ENCODE assay signal across 22 mouse cellular contexts in genomic region chr2:146515081-146515480, GRCm38 (mm10). TPM values are rescaled to one million over a fixed set of nuclear protein-coding genes. Genes with fewer than 3 reads are reported as not detected.
DNase-seq lines count a peak whose midpoint lies in the region; ATAC-seq and TF ChIP-seq lines count a peak whose summit lies in the region.
"Had no signal": no experiment of that assay in that cellular context is flagged by ENCODE, and none has a peak within 500 bp of the region (broad histone marks: within the 10 kb centered on the region; RNA-seq: fewer than 3 reads in every experiment).

No protein-coding gene starts in this region.

- peak; percentile 21 to 26 for DNase-seq in heart, adult 9 months (ENCODE audit: low spot score in 2 of 2)
- no peak for DNase-seq in heart, postnatal 14 days
- DNase-seq in lung, postnatal 25 days (ENCODE audit: low spot score) = peak; percentile 62
- no peak for DNase-seq in lung, postnatal 14 days
- DNase-seq in brain, embryonic 14.5 days (ENCODE audit: low read depth) = peak; percentile 47
- DNase-seq: adrenal gland, adult 2 months; adrenal gland, postnatal 14 days; cerebellum, adult 18-20 months; cerebellum, adult 9-10 months; cerebellum, postnatal 14 days; gastrocnemius, postnatal 10 days; gastrocnemius, postnatal 36 days; heart, postnatal 36 days had no signal

- intact Hi-C loops in heart, postnatal 14 days (cut with DNase I) = no loop called here

- 84% methylated on average over 2 of the region's 2 CpGs for WGBS in kidney, embryonic 14.5 days

- no peaks in the 10 kb centered on the region for H3K27me3 ChIP-seq in kidney, embryonic 14.5 days (ENCODE audit: control insufficient read depth, insufficient read depth, low read length)
- H3K27me3 ChIP-seq: forebrain, embryonic 13.5 days had no signal

- no peak for ATAC-seq in kidney, embryonic 14.5 days (ENCODE audit: low FRiP score, low TSS enrichment)
- ATAC-seq: CD4-positive, CD25-positive, alpha-beta regulatory T cell, adult 4 months; forebrain, embryonic 13.5 days; forebrain, embryonic 16.5 days; hindbrain, postnatal 0 days; inflammation-experienced regulatory T-cells, adult 6 months had no signal

- no peak for TF ChIP-seq CTCF in brain, embryonic 14.5 days (IDR thresholded peaks at IDR 0.05; ENCODE audit: borderline replicate concordance, extremely low read depth, insufficient read depth, insufficient read length)

- H3K4me3 ChIP-seq in kidney, embryonic 14.5 days (ENCODE audit: low read length) = no peak overlapping the region
- H3K4me3 ChIP-seq: forebrain, embryonic 10.5 days; forebrain, embryonic 13.5 days; heart, embryonic 10.5 days had no signal

- H3K9ac ChIP-seq in kidney, embryonic 14.5 days (ENCODE audit: low read depth, low read length) = no peak overlapping the region
- H3K9ac ChIP-seq: forebrain, embryonic 13.5 days; hindbrain, embryonic 14.5 days had no signal

- TF ChIP-seq POLR2A in brain, embryonic 14.5 days (IDR thresholded peaks at IDR 0.05; ENCODE audit: borderline replicate concordance, extremely low read depth, insufficient read depth, insufficient read length, poor library complexity, severe bottlenecking) = no peak

- no peaks in the 10 kb centered on the region for H3K9me3 ChIP-seq in kidney, embryonic 14.5 days (ENCODE audit: control insufficient read depth, low read length)
- H3K9me3 ChIP-seq: forebrain, embryonic 10.5 days; forebrain, embryonic 13.5 days; heart, embryonic 10.5 days had no signal

- no peak overlapping the region for H3K27ac ChIP-seq in kidney, embryonic 14.5 days (ENCODE audit: low read depth, low read length)
- H3K27ac ChIP-seq: forebrain, embryonic 10.5 days; forebrain, embryonic 13.5 days; heart, embryonic 10.5 days; hindbrain, embryonic 14.5 days; hindbrain, postnatal 0 days had no signal

- no peaks in the 10 kb centered on the region for H3K36me3 ChIP-seq in kidney, embryonic 14.5 days (ENCODE audit: control insufficient read depth, insufficient read depth, low read length)
- H3K36me3 ChIP-seq: forebrain, embryonic 10.5 days; heart, embryonic 10.5 days had no signal

- H3K4me1 ChIP-seq in kidney, embryonic 14.5 days (ENCODE audit: control insufficient read depth, insufficient read depth, low read length) = no peaks in the 10 kb centered on the region

- H3K4me2 ChIP-seq in kidney, embryonic 14.5 days (replicated peaks; ENCODE audit: low read depth, low read length) = no peak overlapping the region
- H3K4me2 ChIP-seq: forebrain, embryonic 13.5 days; hindbrain, embryonic 14.5 days had no signal

RNA-seq across cellular contexts. Expression of gene Ralgapa2, which starts 2.9 kb away (rescaled TPM):
- total RNA-seq in heart, postnatal 14 days (2021) = 10 to 100 TPM; 39.5 to 48.0 TPM
- polyA plus RNA-seq in brain, embryonic 14.5 days (2012; rRNA removed) = 10.6 and 14.5 TPM in 2 replicates
- 5.8 and 8.5 TPM in 2 replicates for polyA plus RNA-seq in kidney, embryonic 14.5 days (2014; fragmentation: Nextera tagmentation; extraction: Ambion mirVana)

Comparison
In these comparisons a context has a peak if more than half of its experiments do, and no peak if none do; other contexts are left out.
1. DNase-seq: peak in heart, adult 9 months (2 of 2), lung, postnatal 25 days (single experiment) and brain, embryonic 14.5 days (single experiment); none in heart, postnatal 14 days (0 of 2) and lung, postnatal 14 days (single experiment).